Mouse (Mus musculus): ENCODE results near the gene Fam217a.

GRCm38 (mm10) chr13:34973770-34974169 lies 49.7 kb upstream of the Fam217a start:
- TF ChIP-seq CTCF (IDR thresholded peaks at IDR 0.05; ENCODE audit: low read depth) (peak; percentile 42), EP300 (IDR thresholded peaks at IDR 0.05; ENCODE audit: low read depth) (no peak)
